Mouse (Mus musculus): ENCODE results near the gene Cyb5d1.
"Not testable (repeated sequence)": the region's sequence is repeated elsewhere in the genome, so short reads cannot be mapped to it uniquely, and the experiment has no call there.

Cyb5d1 gene

DNA sequence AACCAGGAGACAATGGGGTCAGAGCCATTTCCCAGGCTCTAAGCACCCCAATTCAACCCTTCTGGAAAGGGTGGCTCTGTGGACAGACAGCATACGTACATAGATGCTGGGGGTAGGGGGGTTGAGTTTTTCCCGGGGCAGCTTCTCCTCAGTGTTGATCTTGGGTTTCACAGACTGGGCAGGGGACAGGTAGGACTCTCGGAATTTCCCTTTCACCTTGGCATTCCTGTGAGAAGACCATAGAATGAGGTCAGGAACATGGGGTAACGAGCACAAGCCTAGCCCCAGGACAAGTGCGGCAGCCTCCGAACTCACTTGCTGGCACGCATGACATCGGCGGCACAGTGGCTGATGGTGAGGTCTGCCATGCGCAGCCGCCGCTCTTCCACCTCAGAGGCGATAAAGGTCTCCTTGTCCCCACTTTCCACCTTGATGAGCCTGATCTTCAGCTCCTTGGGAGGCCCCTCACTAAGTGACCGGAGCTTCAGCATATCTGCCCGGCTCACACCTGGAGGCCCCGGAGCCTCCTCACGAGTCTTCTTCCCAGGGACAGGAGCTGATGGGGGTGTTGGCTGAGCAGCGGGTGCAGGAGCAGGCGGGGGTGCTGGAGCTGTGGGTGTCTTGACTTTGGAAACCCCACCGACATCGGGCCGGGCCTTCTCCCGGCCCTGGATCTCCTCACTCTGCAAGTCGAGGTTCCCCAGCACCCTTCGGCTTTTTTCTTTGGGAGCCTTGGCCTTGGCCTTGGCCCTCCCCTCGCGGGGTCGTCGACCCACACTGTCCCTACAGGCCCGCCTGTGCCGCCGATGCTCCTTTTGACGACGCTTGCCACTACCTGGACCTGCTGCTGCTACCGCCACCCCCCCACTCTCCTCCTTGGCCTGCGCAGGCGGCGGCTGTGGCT lies 8.5 kb upstream of the Cyb5d1 start:
- in situ Hi-C loops (cut with MseI, MboI): loop anchor here (10.0 kb wide), 1 partner anchor 111 kb away; no protein-coding TSS in a partner anchor

DNA sequence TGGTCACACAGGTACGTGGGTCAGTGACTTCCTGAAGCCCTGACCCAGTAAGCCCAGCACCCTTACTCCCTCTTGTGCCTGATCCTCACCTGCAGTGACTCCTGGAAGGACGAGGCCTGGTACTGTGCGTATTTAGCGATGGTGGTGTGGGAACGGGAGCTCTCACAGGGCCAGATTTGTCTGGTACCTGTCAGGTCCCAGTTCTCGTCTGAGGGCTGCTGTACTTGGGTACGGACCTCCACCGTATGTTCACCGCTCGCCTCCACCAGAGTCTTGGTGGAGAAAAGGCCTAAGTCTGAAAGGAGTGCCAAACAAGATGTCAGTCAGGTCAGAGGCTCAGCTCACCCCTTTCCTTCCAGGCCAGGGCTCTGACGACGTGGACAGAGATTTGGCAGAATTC lies 6.6 kb upstream of the Cyb5d1 start:
- in situ Hi-C loops (cut with MseI, MboI): loop anchor here (10.0 kb wide), 1 partner anchor 113 kb away; no protein-coding TSS in a partner anchor

DNA sequence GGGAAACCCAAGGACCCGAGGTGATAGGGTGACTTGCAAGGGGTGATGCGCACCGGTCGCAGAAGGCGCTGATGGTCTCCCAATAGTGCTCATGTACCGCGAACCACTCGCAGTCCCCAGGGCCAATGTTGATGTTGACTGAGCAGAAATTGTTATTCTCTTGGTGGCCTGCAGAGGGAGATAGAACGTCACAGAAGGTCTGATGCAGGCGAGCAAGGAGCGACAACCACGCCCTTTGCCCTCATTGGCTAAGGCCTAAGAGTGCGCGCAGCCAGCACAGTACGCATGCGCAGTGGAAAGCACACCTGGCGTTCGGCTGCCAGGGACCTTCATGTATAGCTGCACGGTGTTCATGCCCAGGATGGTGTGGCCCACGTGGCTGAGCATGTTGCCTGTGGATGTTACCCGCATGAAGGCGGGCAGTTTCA lies 5.8 kb upstream of the Cyb5d1 start:
- in situ Hi-C loops (cut with MseI, MboI): loop anchor here (10.0 kb wide), 1 partner anchor 114 kb away; no protein-coding TSS in a partner anchor

DNA sequence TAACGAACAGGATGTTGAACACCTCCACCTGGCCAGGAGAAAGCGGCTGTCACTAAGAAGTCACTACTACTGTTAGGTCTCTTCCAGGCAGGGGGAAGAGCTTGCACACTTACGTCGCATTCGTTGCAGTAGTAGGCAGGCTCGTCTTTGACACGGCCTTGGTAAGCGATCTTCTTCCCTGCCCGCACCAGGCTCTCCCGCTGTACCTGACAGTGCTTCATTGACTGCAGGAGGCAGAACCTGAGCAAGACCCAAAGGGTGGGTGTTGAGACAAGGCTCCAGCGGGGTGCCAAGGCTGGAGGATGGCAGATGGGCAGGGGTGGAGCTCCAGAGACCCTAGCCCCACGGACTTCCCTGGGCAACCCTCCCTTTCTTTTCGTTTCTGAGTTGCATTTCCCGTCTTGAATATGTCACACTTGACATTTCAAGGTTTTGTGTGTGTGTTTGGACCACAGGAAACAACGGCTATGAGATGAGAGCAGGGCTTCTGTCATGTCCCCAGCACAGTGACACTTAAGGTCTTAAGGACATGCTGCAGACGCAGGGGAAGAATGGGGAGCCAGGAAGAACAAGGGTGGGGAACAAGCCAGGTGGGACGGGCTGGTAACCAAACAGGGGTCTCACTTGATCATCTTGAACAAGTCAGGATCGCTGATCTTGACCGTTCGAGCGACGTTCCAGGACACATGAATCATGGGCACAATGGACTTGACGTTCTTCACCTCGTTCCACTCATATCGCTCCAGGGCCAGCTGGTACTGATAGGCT lies 4.8 kb upstream of the Cyb5d1 start:
- in situ Hi-C loops (cut with MseI, MboI): loop anchor here (10.0 kb wide), 1 partner anchor 115 kb away; no protein-coding TSS in a partner anchor

DNA sequence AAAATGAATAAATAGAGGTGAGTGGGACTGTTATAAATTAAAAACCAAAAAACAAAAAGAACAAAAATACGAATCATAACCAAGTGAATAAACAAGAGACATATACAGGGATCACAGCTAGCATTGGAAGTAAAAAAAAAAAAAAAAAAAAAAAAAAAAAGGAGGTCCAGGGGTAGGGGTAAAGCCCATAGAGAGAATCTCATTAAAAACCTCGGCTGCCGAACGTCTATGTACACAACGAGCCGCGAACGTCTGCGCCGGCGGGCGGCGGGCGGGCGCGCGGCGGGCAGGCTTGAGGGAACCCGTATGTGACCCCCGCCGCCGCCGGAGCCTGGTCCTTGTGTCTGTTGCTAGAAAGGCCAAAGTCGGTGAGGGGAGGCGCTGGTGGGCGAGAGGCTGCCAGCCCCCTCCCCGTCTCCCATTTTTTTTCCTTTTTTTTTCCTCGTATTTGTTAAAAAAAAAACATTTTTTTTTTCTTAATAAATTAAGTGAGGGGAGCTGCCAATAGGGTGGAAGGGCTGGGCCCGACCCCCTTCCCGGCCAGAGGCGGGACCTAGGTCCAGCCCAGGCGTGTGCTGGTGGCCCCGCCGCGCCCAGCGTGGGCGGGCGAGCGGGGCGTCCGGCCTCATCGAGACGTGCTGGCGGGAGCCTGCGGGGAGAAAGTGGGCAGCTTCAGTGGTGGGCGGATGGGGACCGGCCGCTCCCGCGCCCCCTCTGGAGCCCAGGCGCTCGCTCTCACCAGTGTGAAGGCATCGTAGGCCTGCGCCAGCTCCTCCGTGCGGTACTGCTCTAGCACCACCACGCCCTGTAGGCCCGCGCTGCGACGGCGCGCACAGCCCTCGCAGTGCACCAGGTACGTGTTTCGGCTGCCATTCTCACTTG lies 4.0 kb upstream of the Cyb5d1 start:
- in situ Hi-C loops (cut with MseI, MboI): loop anchor here (10.0 kb wide), 1 partner anchor 115 kb away; no protein-coding TSS in a partner anchor

DNA sequence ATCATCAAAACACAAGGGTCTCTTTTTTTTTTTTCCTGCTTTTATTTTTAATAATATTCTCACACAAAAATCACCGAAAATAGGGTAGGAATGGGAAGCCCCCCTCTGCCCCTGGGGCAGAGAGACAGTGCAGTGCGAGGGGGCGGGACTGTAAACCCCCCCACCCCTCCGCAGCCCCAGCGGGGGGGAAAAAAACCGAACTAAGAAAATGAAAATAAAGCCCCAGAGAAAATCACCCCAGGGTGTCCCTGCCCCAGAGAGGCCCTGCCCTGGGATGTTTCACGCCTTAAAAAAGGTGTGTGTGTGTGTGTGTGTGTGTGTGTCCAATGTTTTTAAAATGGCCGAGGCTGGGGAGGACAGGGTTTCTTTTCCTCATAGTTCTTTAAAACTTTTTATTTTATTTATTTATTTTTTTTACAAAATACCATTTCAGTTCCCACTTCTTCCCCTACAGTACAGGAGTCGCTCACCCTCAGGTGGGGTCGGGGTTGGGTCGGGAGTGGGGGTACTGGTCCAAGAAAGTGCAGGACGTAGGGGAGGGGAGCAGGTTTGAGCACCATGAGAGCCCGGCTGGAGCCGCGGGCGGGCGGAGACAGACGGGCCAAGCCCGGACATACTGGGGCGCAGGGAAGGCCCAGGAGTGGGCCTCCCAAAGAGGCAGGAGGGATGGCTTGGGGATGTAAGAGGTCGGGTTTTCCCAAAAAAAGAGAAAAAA lies 3.2 kb upstream of the Cyb5d1 start:
- in situ Hi-C loops (cut with MseI, MboI): no loop called here

DNA sequence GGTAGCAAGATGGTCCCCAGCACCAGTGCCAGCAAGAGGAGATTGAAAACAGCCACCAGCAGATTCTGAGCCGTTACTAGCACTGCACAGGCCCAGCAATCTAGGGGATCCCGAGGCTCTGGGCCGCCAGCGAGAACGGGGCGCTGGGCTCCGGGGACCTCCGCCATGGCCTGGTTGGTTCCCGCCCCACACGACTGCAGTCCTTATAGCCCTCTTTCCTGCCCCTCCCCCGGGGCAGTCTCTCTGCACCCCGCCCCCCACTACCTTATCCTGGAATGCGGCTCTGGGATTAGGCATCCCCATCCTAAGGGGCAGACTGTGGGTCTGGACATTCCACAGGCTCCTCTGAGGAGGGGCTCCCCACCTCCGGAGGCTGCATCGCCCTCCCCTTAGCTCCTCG lies 2.6 kb upstream of the Cyb5d1 start, which contains the start of gene Tmem88:
Gene Tmem88, minus strand, starts transcription at position 176 of the 400 bp plus-strand sequence.
- in situ Hi-C loops (cut with MseI, MboI): no loop called here

DNA sequence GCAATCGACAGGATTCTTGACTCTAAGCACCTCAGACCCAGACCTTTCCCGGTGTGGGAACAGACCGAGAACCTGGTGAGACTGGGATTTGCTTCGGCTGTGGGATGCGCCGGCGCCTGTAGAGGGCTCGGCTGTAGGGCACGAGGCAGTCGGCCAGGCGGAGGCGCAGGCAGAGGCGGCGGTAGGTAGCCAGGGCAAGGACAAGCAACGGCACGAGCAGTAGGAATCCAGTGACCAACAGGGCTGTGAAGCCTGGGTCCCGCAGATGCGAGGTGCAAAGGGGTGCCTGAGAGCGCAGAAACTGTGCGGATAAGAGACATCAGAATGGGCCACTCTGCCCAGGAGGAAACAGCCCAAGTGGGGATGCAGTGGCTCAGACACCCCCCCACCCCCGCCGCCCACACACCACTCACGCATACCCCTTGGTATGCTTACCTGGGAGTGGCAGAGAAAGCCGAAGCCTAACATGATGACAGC lies 2.2 kb upstream of the Cyb5d1 start:
- in situ Hi-C loops (cut with MseI, MboI): no loop called here

DNA sequence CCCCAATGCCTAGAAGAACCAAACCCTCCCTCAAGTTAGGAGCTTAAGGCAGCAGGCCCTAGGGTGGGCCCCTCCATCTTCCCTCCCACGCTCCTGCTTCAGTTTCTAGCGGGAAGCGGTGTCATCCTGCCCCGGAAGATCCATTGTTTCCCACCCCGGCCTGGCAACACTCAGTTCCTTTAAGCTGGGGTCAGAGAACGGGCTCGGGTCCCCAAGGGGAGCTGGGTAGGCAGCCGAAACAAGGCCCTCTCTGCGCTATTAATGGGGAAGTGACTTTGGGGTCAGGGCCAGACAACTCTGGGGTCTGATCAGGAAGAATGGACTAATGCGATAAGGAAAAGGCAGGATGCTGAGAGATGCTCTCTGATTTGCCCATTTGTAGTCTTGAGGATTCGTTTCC lies 1.3 kb upstream of the Cyb5d1 start:
- in situ Hi-C loops (cut with MseI, MboI): no loop called here

DNA sequence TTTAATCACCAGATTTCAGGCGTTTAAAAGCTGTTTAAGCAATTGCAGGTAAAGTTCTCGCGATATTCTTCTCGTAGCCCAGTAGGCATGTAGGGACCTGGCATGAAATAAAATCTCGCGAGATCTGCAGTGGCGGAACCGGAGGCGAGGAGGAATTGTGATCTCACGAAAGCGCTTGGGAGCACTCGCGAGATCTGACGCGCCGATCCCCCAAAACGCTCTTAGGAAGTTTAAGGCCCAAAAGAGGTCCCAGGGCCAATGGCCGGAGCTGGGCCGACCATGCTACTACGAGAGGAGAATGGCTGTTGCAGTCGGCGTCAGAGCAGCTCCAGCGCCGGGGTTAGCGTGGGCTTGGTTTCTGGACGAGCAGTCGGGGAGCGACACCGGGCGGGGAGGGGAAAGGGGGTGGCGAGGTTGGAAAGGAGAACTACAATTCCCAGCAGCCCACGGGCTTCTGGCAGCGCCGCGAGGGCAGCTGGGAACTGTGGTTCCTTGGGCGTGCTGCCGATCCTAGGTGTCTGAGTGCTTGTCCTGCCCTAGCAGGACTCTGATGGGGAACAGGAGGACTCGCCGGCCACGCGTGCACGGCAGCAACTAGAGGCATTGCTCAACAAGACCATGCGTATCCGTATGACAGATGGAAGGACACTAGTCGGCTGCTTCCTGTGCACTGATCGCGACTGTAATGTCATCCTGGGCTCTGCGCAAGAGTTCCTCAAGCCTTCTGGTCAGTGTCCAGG lies 373 bp upstream of the Cyb5d1 start:
- in situ Hi-C loops (cut with MseI, MboI): no loop called here

DNA sequence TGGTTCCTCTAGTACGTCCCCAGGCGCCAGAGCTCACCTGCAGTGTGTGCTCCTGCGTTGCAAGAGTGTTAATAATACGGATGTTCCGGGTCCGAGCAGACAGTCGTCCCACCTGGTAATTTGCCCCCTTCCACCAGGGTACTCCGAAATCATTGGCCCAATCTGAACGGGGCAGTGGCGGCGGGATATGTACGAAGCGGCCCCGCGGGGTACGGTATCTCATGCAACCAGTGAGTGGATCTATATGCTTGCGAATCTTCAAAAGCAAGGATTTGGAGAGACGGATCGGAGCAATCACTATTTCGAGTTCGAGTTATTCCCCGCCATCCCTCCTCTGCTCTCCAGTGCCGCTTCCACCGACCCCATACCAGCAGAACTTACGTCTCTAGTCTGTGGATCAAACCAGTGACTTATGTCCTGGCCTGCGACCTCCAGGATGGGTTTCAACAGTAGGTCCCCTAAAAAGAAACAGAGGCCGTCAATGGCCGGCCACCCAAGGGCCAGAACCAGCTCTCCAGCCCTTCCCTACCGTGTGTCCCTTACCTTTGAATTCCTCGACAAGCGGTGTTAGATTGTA lies 752 bp downstream of the Cyb5d1 start:
- in situ Hi-C loops (cut with MseI, MboI): not testable (repeated sequence)

DNA sequence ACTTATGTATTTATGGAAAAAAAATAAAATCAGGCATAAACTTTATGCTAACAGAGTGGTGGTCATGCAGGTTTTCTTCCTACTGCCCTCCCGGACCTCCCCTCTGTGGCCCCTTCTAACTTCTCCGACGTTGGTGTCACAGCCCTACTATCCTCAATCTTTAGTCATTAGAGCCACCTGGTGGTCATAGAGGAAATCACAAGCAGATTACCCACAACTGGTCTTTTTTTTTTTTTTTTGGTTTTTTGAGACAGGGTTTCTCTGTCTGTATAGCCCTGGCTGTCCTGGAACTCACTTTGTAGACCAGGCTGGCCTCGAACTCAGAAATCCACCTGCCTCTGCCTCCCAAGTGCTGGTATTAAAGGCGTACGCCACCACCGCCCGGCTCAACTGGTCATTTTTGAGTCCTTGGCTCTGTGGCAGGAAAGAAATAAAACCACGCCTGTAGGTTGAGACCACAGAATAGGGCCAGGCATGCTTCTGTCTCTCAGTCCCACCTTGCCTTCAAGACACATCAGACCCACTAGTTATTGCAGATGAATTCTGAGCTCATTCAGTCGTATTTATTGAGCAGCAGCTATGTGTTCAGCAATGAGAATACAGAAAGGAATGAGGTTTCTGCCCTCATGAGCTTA lies 4.9 kb downstream of the Cyb5d1 start:
- in situ Hi-C loops (cut with MseI, MboI): no loop called here

DNA sequence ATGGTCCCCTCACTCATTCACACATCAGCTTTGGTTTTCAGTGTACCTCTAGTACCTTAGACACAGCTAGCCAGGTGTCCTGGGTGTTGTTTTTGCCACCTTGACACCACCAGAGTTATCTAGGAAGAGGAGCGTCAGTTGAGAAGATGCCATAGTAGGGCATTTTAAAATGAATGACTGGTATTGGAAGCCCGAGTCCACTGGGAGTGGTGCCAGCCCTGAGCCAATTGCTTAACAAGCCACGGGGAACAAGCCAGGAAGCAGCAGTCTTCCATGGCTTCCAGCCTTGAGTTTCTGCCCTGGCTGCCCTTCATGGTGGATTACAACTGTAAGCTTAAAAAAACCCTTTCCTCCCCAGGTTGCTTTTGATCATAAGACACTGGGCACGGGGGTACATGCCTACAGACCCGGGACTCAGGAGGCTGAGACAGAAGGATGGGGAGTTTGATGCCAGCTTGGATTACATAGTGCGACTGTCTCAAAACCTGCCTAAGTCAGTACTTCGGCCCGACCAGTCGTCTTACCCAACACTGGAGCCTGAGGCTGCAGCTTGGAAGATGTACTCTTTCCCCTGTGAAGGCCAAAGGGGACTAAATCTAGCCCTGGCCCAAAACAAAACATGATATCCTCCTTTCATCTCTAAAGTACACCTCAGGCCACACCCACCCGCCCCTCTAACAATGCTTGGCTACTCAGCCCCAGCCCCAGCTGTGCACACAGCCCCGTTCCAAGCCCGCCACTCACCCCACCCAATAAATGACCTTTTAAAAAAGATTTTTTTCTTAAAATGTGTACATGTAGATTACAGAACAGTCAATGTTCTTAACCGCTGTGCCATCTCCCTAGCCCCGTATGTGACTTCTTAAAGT lies 5.7 kb downstream of the Cyb5d1 start:
- in situ Hi-C loops (cut with MseI, MboI): loop anchor here (5.0 kb wide), 2 partner anchors 122 to 127 kb away; no protein-coding TSS in a partner anchor

DNA sequence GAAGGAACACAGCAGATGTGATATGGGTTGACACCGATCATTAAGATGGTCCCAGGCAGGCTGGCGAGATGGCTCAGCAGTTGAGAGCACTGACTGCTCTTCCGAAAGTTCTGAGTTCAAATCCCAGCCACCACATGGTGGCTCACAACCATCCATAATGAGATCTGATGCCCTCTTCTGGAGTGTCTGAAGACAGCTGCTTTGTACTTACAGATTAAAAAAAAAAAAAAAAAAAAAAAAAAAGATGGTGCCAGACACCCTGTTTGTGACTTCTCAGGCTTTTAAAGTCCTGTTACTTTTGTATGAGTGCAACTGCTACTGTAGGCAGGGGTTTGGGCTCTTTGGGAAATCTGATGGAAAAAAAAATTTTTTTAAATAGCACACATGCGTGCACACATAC lies 6.8 kb downstream of the Cyb5d1 start:
- in situ Hi-C loops (cut with MseI, MboI): loop anchor here (5.0 kb wide), 2 partner anchors 121 to 126 kb away; no protein-coding TSS in a partner anchor

DNA sequence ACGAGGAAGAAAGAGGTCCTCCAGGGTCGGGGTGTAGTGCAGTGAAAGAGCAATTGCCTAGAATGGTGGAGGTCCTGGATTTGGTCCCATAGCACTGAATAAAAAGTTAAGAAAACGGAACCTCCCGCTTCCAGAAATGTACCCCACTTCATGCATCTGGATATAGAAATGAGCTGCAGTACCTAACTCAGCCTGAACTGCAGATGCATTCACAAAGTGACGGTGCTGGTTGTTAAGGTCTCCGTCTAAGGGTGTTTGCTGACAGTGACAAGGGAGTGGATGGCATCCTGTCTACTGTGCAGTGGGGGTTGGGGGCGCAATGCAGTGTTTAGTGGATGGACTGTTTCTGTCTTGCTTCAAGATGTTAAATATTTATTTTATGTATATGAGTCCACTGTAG lies 8.7 kb downstream of the Cyb5d1 start:
- in situ Hi-C loops (cut with MseI, MboI): loop anchor here (5.0 kb wide), 2 partner anchors 119 to 124 kb away; no protein-coding TSS in a partner anchor

DNA sequence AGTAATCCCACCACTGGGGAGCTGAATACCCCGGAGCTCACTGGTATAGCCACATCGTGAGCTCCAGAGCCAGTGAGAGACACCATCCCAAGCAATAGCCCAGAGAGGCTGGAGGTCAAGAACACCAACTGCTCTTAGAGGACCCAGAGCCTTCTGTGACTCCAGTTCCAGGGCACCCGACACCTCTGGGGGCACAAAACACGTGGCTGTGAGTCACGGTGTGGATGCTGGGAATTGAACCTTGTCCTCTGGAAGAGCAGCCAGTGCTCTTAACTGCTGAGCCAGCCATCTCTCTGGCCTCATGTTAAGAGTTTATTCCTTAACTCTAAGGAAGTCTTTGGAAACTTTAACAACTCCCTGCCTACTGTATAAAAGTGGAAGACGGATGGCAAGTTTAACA lies 10.5 kb downstream of the Cyb5d1 start:
- in situ Hi-C loops (cut with MseI, MboI): loop anchor here (5.0 kb wide), 2 partner anchors 118 to 123 kb away; no protein-coding TSS in a partner anchor

DNA sequence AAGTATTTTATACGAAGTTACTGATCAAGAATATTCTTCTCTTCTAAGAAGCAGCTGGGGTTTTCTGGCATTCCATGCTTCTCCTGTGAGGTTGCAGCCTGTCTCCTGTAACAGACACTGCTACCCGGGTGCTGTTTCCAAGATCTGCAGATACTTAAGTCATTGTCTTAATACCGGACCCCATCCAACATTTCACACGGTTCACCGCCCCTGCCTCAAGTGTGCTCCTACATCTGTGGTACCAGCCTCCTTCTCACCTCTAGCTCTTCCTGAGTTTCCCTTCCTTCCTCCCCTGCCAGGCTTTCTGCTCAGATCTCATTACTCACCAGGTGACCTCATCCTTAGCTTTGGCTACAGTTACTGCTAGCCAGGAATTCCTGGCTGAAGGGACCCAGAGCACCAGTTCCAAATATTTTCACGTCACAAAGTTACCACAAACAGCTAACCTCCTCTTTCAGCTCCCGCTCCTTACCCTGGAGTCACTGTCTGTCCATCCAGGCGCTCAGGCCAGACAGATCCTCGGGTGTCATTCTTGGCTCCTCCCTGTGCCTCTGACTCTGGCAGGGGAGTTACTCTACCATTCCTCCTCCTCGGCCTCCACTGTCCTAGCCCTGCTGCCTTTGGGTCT lies 12.8 kb downstream of the Cyb5d1 start:
- in situ Hi-C loops (cut with MseI, MboI): no loop called here

Measured in mouse trophoblast stem cell (cell line).